Mouse (Mus musculus) inflammation-experienced regulatory T-cells (primary cell): ENCODE data around the gene Vps53. TPM values are rescaled to one million over a fixed set of nuclear protein-coding genes. Genes with fewer than 3 reads are reported as not detected.

Experiments used
- polyA plus RNA-seq, 2 experiments: library from polyadenylated mRNA; unstranded; fragments of 100-300 nt; shearing (Covaris generic); gene quantifications; one replicate each; pipeline ENCODE4 v1.2.1; 2017

Gene Vps53
- 10 to 100 TPM; 45.1 to 47.0 TPM for polyA plus RNA-seq

GRCm38 (mm10) chr11:76179495-76180145 is at the start of gene Vps53, which contains the start of gene Fam57a:
Gene Vps53 (minus strand): TSS chr11:76179647.
Gene Fam57a (plus strand): TSS chr11:76179671.

DNA sequence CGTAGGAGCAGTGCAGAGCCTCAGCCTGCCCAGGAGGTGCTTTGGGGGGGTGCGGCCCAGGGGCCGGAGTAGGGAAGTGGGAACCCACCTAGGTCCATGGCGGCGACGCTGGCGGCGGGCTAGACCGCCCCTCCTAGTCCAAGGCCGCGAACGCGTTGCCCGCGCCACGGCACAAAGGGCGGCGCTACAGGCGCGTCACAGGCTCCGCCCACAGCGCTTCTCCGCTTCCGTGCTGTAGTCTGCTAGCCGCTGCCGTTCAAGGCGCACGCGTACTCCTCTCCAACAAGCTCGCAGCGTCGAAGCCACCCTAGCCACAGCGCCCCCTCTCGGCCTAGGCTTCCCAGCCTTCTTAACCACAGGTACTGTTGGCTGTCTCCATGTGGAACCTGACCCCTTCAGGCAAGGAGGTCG is 37.9 kb upstream of the Vps53 start, which contains the start of the genes Dbil5 and Gemin4:
Dbil5 (plus strand) TSS at position 219 of the 411 bp plus-strand sequence.
Gemin4 (minus strand) TSS at position 275 of the 411 bp plus-strand sequence.

GRCm38 (mm10) chr11:76027139-76028071 is 152.0 kb downstream of the Vps53 start, which contains the start of gene Rflnb:
Gene Rflnb (minus strand): TSS chr11:76027782.

DNA sequence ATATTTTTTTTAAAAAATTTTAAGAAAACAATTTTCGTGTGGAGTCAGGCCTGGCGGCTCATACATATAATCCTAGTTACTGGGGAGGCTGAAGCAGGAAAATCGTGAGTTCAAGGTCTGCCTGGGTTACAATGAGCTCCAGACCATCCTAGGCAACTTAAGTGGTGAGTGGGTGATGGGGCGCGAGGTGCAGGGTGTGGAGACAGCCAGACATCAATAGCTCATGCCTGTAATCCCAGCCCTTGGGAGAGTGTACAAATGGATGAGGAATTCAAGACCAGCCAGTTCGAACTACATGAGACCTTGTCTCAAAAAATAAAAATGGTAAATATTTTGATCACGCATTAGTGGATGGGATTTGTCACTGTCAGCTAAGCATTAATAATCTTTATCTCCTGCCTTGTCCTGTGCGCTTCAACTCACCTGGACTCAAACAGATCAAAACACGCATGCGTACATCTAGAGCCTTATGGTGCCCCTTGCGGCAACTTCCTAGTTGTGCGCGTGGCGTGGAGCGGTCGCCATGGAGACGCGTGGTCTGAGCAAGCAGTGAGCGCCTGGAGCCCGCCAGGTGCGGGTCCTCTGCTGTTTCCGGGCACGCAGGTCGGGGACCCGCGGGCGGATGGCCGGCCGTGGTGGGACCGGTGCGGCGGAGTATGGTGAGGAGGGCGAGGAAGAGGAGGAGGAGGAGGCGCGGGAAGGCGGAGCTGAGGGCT is 179.8 kb downstream of the Vps53 start, which contains the start of gene 1700016K19Rik:
1700016K19Rik (plus strand) TSS at position 473 of the 716 bp plus-strand sequence.

Other genes starting within 250 kb of the Vps53 start
- gene Rph3al, start 241.2 kb downstream of the Vps53 start, polyA plus RNA-seq = 10 to 100 TPM in 1 of 2 experiments, 1 to 10 TPM in 1; 7.8 to 13.7 TPM
- 1 to 10 TPM in 1 of 2 experiments, not detected in 1; 4.3 TPM for gene 1700016K19Rik, start 179.7 kb downstream of the Vps53 start, polyA plus RNA-seq
- 100 to 1,000 TPM in 1 of 2 experiments, 10 to 100 TPM in 1; 33.6 to 119 TPM for gene Rflnb, start 151.9 kb downstream of the Vps53 start, polyA plus RNA-seq
- gene Fam57a, start within 50 bp of the Vps53 start, polyA plus RNA-seq = 1 to 10 TPM; 4.7 to 5.2 TPM
- under 1 TPM in 1 of 2 experiments, not detected in 1; 0.75 TPM for gene Dbil5, start 38.0 kb upstream of the Vps53 start, polyA plus RNA-seq
- 10 to 100 TPM; 18.6 to 30.7 TPM for gene Gemin4, start 38.0 kb upstream of the Vps53 start, polyA plus RNA-seq
- gene Mrm3, start 64.1 kb upstream of the Vps53 start, polyA plus RNA-seq = 10 to 100 TPM; 14.1 to 17.6 TPM
- gene Glod4, start 64.1 kb upstream of the Vps53 start, polyA plus RNA-seq = 10 to 100 TPM; 69.7 to 72.2 TPM
- 1 to 10 TPM in 1 of 2 experiments, under 1 TPM in 1; 0.63 to 2.4 TPM for gene Nxn, start 219.5 kb upstream of the Vps53 start, polyA plus RNA-seq
- 10 to 100 TPM; 36.8 to 39.8 TPM for gene Timm22, start 227.3 kb upstream of the Vps53 start, polyA plus RNA-seq